Mouse (Mus musculus) layer of hippocampus, adult 18-20 months (tissue): ENCODE results near the gene Acnat1. TPM values are rescaled to one million over a fixed set of nuclear protein-coding genes. Genes with fewer than 3 reads are reported as not detected.
"Not testable (repeated sequence)": the region's sequence is repeated elsewhere in the genome, so short reads cannot be mapped to it uniquely, and the experiment has no call there.

ENCODE experiments used
- DNase-seq, 2 experiments: peaks; one replicate each; pipeline ENCODE4 v3.0.0; 2022; ENCODE audit warnings: low spot score in 2 of 2
- total RNA-seq, 2 experiments: library from RNA; stranded (reverse); gene quantifications; 2 replicates each; pipeline ENCODE4 v1.2.3; 2021

Acnat1 gene
- total RNA-seq, 2 experiments from 2014 or later = not detected

DNA sequence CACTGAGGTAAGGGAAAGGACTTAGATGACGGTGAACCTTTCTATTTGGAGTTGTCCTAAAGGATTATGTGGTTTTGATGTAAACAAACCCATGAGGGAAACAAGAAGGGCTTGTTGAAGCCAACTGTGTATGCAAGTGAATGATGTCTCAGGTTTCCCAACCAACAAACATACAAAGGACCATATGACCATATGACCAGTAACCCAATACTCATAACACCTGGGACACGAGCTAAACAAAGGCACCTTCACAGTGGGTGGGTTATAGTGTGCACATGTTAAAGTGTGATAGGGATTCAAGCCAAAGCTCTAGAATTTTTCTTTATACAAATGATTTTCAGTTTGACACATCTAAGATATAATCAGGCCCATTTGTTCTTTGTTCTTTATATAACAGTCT is 17.5 kb downstream of the Acnat1 start:
- DNase-seq = no peak

DNA sequence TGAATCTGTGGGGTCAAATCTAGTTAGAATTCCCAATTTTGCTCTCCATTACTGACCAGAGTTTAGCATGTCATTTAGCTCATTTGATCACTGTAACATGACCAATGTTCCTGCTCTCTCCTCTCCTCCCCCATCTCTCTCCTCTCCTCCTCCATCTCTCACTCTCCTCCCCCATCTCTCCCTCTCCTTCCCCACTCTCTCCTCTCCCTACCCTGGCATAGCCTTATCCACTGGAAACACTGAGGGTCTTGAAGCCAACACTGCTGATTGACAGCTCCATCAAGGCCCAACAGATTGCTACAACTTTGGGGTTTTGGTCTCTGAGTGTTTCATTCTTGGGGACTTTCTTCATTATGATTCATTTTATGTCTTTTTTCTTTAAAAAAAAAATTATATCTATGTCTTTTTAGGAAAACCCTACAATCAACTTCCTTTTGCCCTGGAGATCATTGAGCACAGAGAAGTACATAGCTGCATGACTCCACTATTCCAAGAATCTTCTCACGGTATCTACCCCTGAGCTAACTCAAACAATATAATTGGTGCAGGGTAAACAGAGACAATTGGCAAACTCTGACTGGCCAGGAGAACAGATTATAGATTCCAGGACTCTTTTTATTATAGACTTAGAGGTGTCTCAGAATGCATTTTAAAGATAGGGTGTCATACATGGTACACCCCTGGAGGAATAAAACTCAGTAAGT is 21.7 kb downstream of the Acnat1 start:
- DNase-seq = no peak

DNA sequence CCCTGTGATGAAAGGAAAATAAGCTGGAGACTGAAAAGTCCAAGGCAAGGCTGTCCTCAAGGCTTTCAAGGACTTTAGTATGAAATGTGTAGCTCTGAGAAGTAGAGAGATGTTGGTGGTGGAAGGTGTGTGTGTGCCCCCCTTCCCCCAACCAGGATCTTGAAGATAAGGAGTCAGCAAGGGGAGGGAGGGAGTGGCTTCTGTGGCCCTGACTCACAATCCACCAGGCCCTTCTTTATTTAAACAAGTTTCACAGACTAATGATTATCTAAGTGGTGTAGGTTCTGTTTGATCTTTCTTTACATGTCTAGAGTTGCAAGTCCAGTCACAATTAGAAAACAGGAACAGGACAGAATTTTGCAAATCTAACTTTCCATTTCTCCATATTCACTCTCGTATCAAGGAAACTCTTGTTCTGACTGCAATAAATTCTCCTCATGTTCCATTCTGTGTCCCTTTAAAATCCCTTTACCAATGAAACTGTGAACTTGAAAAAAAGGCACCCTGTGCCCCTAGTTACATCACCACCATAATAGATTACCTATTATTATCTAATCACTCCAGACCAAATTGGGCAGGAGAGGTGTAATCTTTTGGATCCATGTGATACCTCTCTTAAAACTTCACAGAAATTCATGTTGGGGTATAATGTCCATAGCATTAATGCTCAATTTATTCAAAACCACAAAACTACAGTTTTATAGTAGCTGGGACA is 22.4 kb downstream of the Acnat1 start:
- DNase-seq = not testable (repeated sequence)

DNA sequence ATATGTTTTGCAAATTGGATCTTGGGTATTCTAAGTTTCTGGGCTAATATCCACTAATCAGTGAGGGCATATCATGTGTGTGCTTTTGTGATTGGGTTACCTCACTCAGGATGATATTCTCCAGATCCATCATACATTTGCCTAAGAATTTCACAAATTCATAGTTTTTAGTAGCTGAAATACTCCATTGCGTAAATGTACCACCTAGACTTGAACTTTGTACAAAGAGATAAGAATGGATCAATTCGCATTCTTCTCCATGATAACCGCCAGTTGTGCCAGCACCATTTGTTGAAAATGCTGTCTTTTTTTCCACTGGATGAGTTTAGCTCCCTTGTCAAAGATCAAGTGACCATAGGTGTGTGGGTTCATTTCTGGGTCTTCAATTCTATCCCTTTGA is 36.7 kb downstream of the Acnat1 start:
- not testable (repeated sequence) for DNase-seq

DNA sequence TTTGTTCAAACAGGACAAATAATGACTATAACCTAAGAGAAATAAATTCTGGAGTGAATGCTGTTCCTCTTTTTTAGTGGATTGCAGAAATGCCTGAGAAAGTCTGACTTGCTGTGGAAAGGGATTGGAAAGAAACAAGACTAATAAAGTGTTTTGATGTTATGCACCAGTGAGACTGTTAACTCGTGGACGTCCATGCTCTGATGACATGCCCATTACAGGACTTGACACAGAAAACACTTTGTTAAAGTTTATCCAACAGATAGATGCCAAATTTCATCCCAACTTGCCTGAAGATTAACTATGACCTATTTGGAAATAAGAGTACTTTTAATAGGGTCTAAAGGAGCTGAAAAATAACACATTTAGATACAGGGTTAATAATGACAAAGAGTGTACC is 63.6 kb downstream of the Acnat1 start:
- DNase-seq = not testable (repeated sequence)

DNA sequence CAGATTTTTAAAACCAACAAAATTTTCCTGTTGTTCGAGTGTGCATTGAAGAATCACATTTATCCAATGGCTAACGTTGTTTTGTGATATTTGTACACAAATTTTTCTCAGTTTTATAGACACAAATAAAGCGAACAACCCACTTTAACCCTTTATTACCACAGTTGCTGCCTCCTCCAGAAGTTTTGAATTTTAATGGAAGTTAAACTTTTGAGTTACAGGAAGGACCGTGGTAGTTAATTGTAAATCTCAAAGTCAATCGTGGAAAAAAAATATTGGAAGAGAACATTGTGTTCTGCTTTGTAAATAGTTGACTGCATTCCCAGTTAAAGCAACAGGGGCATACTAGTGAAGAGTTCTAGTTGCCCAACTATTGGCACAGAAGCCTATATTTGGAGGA is 65.8 kb downstream of the Acnat1 start, which contains the start of gene Acnat2:
Acnat2 (minus strand) TSS at position 195 of the 400 bp plus-strand sequence.
- DNase-seq = not testable (repeated sequence)

Other genes with a start within 250 kb of the Acnat1 start
- not detected for gene Acnat2, start 65.8 kb downstream of the Acnat1 start, total RNA-seq
- under 1 TPM; 0.18 to 0.37 TPM for gene Baat, start 32.6 kb upstream of the Acnat1 start, total RNA-seq
- 10 to 100 TPM; 32.9 to 33.6 TPM for gene Mrpl50, start 47.2 kb upstream of the Acnat1 start, total RNA-seq
- 10 to 100 TPM; 30.1 to 37.3 TPM for gene Zfp189, start 47.3 kb upstream of the Acnat1 start, total RNA-seq
- 1 to 10 TPM; 1.9 to 2.1 TPM for gene Aldob, start 75.6 kb upstream of the Acnat1 start, total RNA-seq
- 10 to 100 TPM; 75.4 to 77.1 TPM for gene Tmem246, start 124.0 kb upstream of the Acnat1 start, total RNA-seq
- gene Rnf20, start 158.1 kb upstream of the Acnat1 start, total RNA-seq = 10 to 100 TPM; 68.9 to 72.2 TPM
- gene Ppp3r2, start 208.1 kb upstream of the Acnat1 start, total RNA-seq = under 1 TPM; 0.32 to 0.36 TPM